Mouse (Mus musculus) neural tube, embryonic 11.5 days (tissue): Measurements from ENCODE around the gene Lrrc42. TPM values are rescaled to one million over a fixed set of nuclear protein-coding genes. Genes with fewer than 3 reads are reported as not detected.

ENCODE experiments used
- ATAC-seq: fragments of 200-750 bp; cut with Nextera tagmentation; 2 replicates; pipeline ENCODE4 v1.8.0; 2017; ENCODE audit warnings: moderate number of reproducible peaks, mild to moderate bottlenecking, moderate TSS enrichment, moderate library complexity; ENCODE audit not compliant: insufficient read depth, low FRiP score, low TSS enrichment
- DNase-seq: peaks from one replicate; pipeline ENCODE4 v3.0.0-alpha.2; 2015; ENCODE audit warnings: low spot score
- H3K27ac ChIP-seq: fragments of 300-500 bp; sonication (generic); 2 replicates; pipeline ENCODE4 v1.5.1; 2014; ENCODE audit warnings: low read depth, mild to moderate bottlenecking, low read length
- H3K27me3 ChIP-seq: fragments of 300-500 bp; sonication (generic); 2 replicates; pipeline ENCODE4 v1.6.1; 2014; ENCODE audit warnings: mild to moderate bottlenecking, low read length, mixed read lengths; ENCODE audit not compliant: control insufficient read depth, insufficient read depth
- H3K36me3 ChIP-seq: fragments of 300-500 bp; sonication (generic); 2 replicates; pipeline ENCODE4 v1.6.1; 2014; ENCODE audit warnings: mild to moderate bottlenecking, low read length, moderate library complexity, mixed read lengths; ENCODE audit not compliant: control insufficient read depth, insufficient read depth
- H3K4me1 ChIP-seq: fragments of 300-500 bp; sonication (generic); 2 replicates; pipeline ENCODE4 v1.6.1; 2014; ENCODE audit warnings: low read length, mixed read lengths; ENCODE audit not compliant: control insufficient read depth, insufficient read depth
- H3K4me2 ChIP-seq: fragments of 300-500 bp; sonication (generic); 2 replicates; pipeline ENCODE4 v1.6.1; 2014; ENCODE audit warnings: low read depth, mild to moderate bottlenecking, moderate library complexity
- H3K4me3 ChIP-seq: fragments of 300-500 bp; sonication (generic); 2 replicates; pipeline ENCODE4 v1.5.1; 2014; ENCODE audit warnings: low read depth, low read length
- H3K9ac ChIP-seq: fragments of 300-500 bp; sonication (generic); 2 replicates; pipeline ENCODE4 v1.6.1; 2014; ENCODE audit warnings: mild to moderate bottlenecking, low read length
- H3K9me3 ChIP-seq: fragments of 300-500 bp; sonication (generic); 2 replicates; pipeline ENCODE4 v1.6.1; 2016; ENCODE audit warnings: low read length; ENCODE audit not compliant: control insufficient read depth
- WGBS: fragments of 180-500 bp; shearing (Covaris S2); extraction: QIAGEN DNeasy Blood & Tissue Kit; methylation state at CpG from one replicate; pipeline ENCODE4 v1.1.7; 2014; 5-methylcytosine and 5-hydroxymethylcytosine counted together
- polyA plus RNA-seq: library from polyadenylated mRNA; unstranded; fragments of >200 nt; fragmentation: Nextera tagmentation; extraction: Ambion mirVana; gene quantifications from 2 replicates; pipeline ENCODE4 v1.2.1, GENCODE M21; 2014

Lrrc42 gene
- 81.8 and 83.9 TPM in 2 replicates for polyA plus RNA-seq

DNA sequence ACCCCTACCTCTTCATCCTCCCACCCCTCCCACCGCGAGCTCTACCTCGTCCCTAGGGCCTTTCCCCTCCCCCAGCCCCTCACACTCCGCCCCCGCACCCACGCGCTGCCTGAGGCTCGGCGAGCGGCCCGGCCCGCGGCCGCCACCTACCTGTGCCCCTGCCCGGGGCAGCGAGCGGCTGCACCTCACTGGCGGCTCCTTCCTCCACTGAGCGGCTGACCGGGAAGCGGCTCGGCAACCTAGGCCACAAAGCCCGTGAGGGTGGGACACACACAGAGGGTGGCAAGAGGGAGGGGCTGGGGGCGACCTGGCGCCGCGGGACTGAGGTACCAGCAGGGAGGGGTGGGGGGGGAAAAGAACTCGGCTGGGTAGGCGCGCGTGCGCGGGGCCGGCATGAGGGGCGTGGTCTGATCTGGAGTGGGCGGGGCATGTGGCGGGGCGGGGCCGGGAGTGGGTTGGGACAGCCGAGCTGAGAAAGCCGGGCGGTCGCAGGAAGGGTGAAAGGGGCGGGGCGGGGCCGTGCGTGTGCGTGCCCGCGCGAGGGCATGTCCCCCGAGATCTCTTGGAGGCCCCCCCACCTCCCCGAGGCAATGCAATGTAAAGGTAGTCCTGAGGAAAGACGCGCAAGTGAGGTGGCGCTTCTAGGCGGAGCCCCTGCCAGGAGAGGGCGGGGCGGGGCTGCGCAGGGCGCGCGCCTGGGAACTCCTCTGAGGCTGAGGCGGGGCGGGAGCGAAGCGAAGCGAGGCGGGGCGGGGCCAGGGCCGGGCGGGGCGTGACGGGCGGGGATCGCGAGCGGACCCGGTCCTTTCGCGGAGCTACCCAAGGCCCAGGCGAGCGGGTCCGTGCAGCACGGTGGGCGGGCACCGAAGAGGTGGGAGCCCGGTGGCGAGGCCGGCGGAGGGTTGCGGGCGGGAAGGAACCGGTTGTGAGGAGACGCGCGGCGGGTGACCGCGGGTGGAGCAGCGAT lies at the start of gene Lrrc42, which contains the start of gene Hspb11:
TSS of gene Lrrc42 (minus strand) at position 408 of the 967 bp plus-strand sequence.
TSS of gene Hspb11 (plus strand) at position 469 of the 967 bp plus-strand sequence.
- no peaks in the 10 kb centered on the region for H3K27me3 ChIP-seq
- ATAC-seq (peak; percentile 93), DNase-seq (peak; percentile 95)
- H3K27ac ChIP-seq = peak within 1 kb of the TSS; percentile 86
- peak within 1 kb of the TSS; percentile 73 for H3K9ac ChIP-seq
- peak within 1 kb of the TSS; percentile 67 for H3K4me3 ChIP-seq
- WGBS = under 1% methylated on average over 72 of the region's 101 CpGs
- H3K9me3 ChIP-seq = no peaks in the 10 kb centered on the region
- H3K36me3 ChIP-seq = no peaks in the 10 kb centered on the region
- H3K4me1 ChIP-seq = peaks cover 17% of the 10 kb centered on the region
- peak within 1 kb of the TSS; percentile 68 for H3K4me2 ChIP-seq

DNA sequence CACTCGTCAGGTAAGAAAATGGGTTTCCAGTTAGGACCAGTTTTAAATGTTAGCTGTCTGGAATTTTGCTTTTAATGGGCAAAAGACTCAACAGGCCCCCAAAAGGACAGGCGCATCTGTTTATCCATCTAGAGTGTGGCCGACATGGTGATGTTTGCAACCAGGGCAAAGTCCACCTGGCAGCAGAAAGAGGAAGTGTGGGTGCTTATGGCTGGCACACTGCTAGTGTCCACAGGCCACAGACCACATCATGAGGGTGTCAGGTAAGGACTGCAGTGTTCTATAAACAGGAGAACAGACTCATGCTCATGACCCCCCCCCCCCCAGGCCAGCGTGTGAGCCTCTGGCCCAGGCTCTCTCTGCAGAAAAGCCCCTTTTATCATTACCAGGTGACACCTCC lies 49.5 kb upstream of the Lrrc42 start:
- no peak overlapping the region for H3K9ac ChIP-seq

DNA sequence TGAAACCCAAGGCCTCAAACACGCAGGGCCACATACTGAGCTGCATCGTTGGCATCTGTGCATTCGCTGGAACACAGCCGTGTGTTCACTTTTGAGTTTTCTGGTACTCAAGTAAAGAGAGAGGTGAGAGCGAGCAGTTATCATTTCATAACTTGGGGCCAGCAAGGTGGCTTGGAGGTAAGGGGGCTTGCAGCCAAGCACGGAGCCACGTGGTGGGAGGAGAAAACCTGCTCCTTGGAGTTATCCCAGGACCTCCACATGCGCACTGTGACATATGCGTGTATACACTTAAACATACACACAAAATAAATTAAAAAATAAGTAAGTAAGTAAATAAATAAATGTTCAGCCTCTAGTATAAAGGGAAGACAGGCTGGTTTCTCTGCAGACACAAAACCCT lies 48.9 kb upstream of the Lrrc42 start:
- no peaks in the 10 kb centered on the region for H3K9me3 ChIP-seq
- 84% methylated on average over 9 of the region's 9 CpGs for WGBS
- H3K36me3 ChIP-seq = no peaks in the 10 kb centered on the region
- H3K27ac ChIP-seq = no peak overlapping the region
- H3K4me3 ChIP-seq = no peak overlapping the region
- no peaks in the 10 kb centered on the region for H3K27me3 ChIP-seq
- no peaks in the 10 kb centered on the region for H3K4me1 ChIP-seq
- ATAC-seq = no peak
- no peak for DNase-seq
- H3K4me2 ChIP-seq = no peak overlapping the region
- no peak overlapping the region for H3K9ac ChIP-seq

More for the DNA sequence above, 49.5 kb upstream of the Lrrc42 start:
- Histone ChIP-seq H3K27ac (no peak overlapping the region), H3K4me1 (no peaks in the 10 kb centered on the region), H3K27me3 (no peaks in the 10 kb centered on the region), H3K4me3 (no peak overlapping the region), H3K36me3 (no peaks in the 10 kb centered on the region), H3K9me3 (no peaks in the 10 kb centered on the region), H3K4me2 (no peak overlapping the region)
- DNase-seq (no peak), ATAC-seq (no peak)
- WGBS = 87% methylated on average over 4 of the region's 4 CpGs

DNA sequence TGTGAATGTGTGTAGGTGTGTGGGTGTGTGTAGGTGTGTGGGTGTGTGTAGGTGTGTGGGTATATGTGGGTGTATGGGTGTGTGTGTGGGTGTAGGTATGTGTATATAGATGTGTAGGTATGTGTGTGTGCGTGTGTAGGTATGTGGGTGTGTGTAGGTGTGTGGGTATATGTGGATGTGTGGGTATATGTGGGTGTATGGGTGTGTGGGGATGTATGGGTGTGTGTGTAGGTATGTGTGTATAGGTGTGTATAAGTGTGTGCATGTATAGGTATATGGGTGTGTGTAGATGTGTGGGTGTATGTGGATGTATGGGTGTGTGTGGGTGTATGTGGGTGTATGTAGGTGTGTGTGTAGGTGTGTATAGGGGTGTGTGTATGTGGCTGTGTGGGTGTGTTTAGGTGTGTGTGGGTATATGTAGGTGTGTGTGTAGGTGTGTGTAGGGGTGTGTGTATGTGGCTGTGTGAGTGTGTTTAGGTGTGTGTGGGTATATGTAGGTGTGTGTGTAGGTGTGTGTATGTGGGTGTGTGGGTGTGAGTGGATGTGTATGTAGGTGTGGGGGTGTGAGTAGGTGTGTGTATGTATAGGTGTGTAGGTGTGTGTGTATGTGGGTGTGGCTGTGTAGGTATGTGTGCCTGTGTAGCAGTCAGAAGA lies 47.7 kb upstream of the Lrrc42 start:
- Histone ChIP-seq H3K36me3 (no peaks in the 10 kb centered on the region), H3K27me3 (no peaks in the 10 kb centered on the region), H3K27ac (no peak overlapping the region), H3K4me2 (no peak overlapping the region), H3K4me3 (no peak overlapping the region), H3K4me1 (no peaks in the 10 kb centered on the region), H3K9me3 (no peaks in the 10 kb centered on the region), H3K9ac (no peak overlapping the region)
- DNase-seq (no peak), ATAC-seq (no peak)
- 89% methylated on average over 1 of the region's 1 CpGs for WGBS

DNA sequence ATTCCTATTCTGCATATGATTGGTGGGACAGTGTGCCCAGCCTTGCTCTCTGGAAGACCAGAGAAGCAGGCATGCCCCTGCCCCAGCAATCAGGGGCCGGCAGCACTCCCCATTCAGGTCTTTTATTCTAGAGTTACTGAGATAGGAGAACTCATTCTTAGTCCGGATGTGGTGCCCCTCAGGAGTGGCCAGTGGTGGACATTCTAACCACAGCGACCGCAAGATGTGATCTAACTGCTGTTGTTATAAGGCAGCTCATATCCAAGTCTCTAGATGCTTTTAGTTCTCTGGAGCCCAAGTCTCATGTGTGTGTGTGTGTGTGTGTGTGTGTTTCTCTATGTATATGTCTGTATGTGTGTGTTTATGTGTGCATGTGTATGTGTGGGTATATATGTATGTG lies 47.0 kb upstream of the Lrrc42 start:
- Histone ChIP-seq H3K27ac (no peak overlapping the region), H3K4me3 (no peak overlapping the region), H3K9me3 (no peaks in the 10 kb centered on the region), H3K9ac (no peak overlapping the region), H3K4me1 (no peaks in the 10 kb centered on the region), H3K4me2 (no peak overlapping the region), H3K36me3 (no peaks in the 10 kb centered on the region), H3K27me3 (no peaks in the 10 kb centered on the region)
- no peak for DNase-seq
- no peak for ATAC-seq
- 84% methylated on average over 4 of the region's 4 CpGs for WGBS

DNA sequence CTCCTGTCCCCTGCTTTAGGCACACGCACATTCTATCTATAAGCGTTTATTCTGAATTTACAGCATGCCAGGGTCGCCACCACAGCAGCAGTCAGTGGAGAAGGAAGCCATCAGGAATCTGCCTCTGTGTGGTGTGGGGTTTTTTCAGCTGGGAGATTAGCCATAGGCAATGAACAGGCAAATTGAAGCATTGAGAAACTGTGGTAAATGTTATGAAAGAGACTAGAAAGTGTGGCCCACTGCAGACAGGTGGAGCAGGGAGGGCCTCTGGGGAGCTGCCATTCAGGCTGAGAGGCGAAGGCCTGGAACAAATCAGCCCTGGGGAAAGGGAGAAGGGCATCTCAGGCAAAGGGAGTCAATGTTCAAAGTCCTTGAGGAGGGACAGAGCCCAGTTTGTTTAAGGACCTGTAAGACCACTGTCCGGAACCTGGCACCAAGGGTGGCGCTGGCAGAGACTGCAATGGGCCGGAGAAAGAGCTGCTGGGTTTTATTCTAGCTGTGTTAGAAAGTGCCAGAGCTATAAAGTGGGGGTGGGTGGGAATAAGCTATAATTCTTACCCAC lies 46.5 kb upstream of the Lrrc42 start:
- Histone ChIP-seq H3K36me3 (no peaks in the 10 kb centered on the region), H3K27me3 (no peaks in the 10 kb centered on the region), H3K4me1 (no peaks in the 10 kb centered on the region), H3K4me2 (no peak overlapping the region), H3K9ac (no peak overlapping the region), H3K9me3 (no peaks in the 10 kb centered on the region), H3K4me3 (no peak overlapping the region), H3K27ac (no peak overlapping the region)
- ATAC-seq (no peak), DNase-seq (no peak)
- WGBS = 87% methylated on average over 7 of the region's 7 CpGs

DNA sequence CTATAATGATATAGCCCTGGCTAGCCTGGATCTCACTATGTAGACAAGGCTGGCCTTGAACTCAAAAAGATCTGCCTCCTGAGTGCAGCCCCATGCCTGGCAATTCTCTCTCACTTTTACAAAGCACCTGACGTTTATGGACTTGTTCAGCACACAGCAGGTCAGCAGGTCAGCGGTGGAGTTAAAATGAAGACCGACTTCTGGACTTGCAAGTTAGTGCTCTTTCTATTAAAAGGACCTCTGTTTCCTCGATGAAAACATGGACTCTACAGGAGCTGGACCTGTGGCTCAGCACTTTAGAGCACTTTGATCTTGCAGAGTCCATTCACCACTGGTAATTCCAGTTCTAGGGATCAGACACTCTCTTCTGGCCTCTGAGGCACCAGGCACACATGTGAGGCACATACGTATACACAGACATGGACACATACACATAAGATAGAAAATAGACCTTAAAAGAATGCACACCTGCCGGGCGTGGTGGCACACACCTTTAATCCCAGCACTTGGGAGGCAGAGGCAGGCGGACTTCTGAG lies 44.8 kb upstream of the Lrrc42 start:
- ATAC-seq = no peak
- Histone ChIP-seq H3K36me3 (no peaks in the 10 kb centered on the region), H3K4me3 (no peak overlapping the region), H3K9me3 (no peaks in the 10 kb centered on the region), H3K27ac (no peak overlapping the region), H3K4me2 (no peak overlapping the region), H3K4me1 (no peaks in the 10 kb centered on the region), H3K27me3 (no peaks in the 10 kb centered on the region), H3K9ac (no peak overlapping the region)
- 85% methylated on average over 8 of the region's 8 CpGs for WGBS
- no peak for DNase-seq

DNA sequence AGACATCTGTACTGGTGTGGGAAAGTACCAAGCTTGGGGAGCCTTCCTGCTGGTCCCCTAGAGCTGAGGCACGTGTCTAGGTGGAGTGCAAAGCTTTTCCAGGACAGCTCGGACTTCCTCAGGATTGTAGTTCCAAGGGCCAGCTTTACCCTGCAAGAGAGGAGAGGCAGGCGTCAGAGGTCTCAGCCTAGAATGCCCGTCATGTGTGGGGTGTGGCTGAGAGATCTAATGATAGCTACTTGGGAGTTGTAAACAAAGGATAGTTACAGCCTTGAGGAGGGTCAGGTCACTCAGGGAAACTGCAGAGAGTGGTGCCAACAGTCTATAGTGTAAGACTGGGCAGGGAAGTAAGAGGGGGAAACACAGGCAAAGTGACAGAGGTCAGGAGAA lies 38.9 kb upstream of the Lrrc42 start:
- 49% methylated on average over 4 of the region's 4 CpGs for WGBS
- DNase-seq (no peak), ATAC-seq (no peak)

More for the DNA sequence above, 38.9 kb upstream of the Lrrc42 start:
- Histone ChIP-seq H3K4me1 (no peaks in the 10 kb centered on the region), H3K36me3 (no peaks in the 10 kb centered on the region), H3K27ac (no peak overlapping the region), H3K9me3 (no peaks in the 10 kb centered on the region), H3K9ac (no peak overlapping the region), H3K27me3 (no peaks in the 10 kb centered on the region), H3K4me2 (no peak overlapping the region), H3K4me3 (no peak overlapping the region)
